Comparison of ENCODE assay signal across 8 mouse cellular contexts in genomic region chr4:124659251-124660217, GRCm38 (mm10). TPM values are rescaled to one million over a fixed set of nuclear protein-coding genes. Genes with fewer than 3 reads are reported as not detected.
DNase-seq lines count a peak whose midpoint lies in the region; ATAC-seq lines count a peak whose summit lies in the region.

No protein-coding gene starts in this region.

- no peaks in the 10 kb centered on the region for H3K36me3 ChIP-seq in heart, embryonic 12.5 days
- H3K36me3 ChIP-seq in hindbrain, embryonic 15.5 days, result no peaks in the 10 kb centered on the region
- H3K36me3 ChIP-seq in midbrain, embryonic 15.5 days (replicated peaks), result no peaks in the 10 kb centered on the region

- H3K4me1 ChIP-seq in heart, embryonic 12.5 days (replicated peaks), result peaks cover 25% of the 10 kb centered on the region
- peaks cover 2% of the 10 kb centered on the region; the same call in 1 of the 2 replicates for H3K4me1 ChIP-seq in brown adipose tissue, adult 24 weeks (ENCODE audit: control insufficient read depth, insufficient read depth, insufficient read length, low read length)
- H3K4me1 ChIP-seq in hindbrain, embryonic 15.5 days (replicated peaks), result peaks cover 35% of the 10 kb centered on the region
- peaks cover 40% of the 10 kb centered on the region for H3K4me1 ChIP-seq in midbrain, embryonic 15.5 days

- peaks cover 92% of the 10 kb centered on the region for H3K27me3 ChIP-seq in heart, embryonic 12.5 days (replicated peaks)
- peaks cover 62% of the 10 kb centered on the region for H3K27me3 ChIP-seq in hindbrain, embryonic 15.5 days
- H3K27me3 ChIP-seq in midbrain, embryonic 15.5 days (replicated peaks), result peaks cover 33% of the 10 kb centered on the region

- peak overlapping the region; percentile 60 for H3K4me2 ChIP-seq in heart, embryonic 12.5 days
- H3K4me2 ChIP-seq in hindbrain, embryonic 15.5 days, result peak overlapping the region; percentile 86
- H3K4me2 ChIP-seq in midbrain, embryonic 15.5 days, result peak overlapping the region; percentile 66

- no peak for DNase-seq in heart, adult 9 months (ENCODE audit: low spot score in 2 of 2)
- DNase-seq in urinary bladder, postnatal 36 days (ENCODE audit: low spot score in 2 of 2), result no peak
- no peak for DNase-seq in left cerebral cortex, postnatal 25 days (ENCODE audit: low spot score in 2 of 2)
- no peak for DNase-seq in gastrocnemius, postnatal 25 days

- no peak overlapping the region for H3K27ac ChIP-seq in heart, embryonic 12.5 days (ENCODE audit: poor library complexity, severe bottlenecking)
- no peak overlapping the region for H3K27ac ChIP-seq in brown adipose tissue, adult 24 weeks (replicated peaks; ENCODE audit: low read depth, low read length)
- no peak overlapping the region for H3K27ac ChIP-seq in hindbrain, embryonic 15.5 days (replicated peaks)
- H3K27ac ChIP-seq in midbrain, embryonic 15.5 days, result 0 out of 2 replicates have a peak overlapping the region, but pooled peaks have one; percentile 26

- ATAC-seq in heart, embryonic 12.5 days (ENCODE audit: insufficient number of reproducible peaks, low FRiP score), result no peak
- no peak for ATAC-seq in hindbrain, embryonic 15.5 days (ENCODE audit: low FRiP score, low read depth)
- ATAC-seq in midbrain, embryonic 15.5 days (replicated peaks), result no peak

- H3K4me3 ChIP-seq in heart, embryonic 12.5 days, result peak overlapping the region; percentile 36
- H3K4me3 ChIP-seq in brown adipose tissue, adult 24 weeks (ENCODE audit: insufficient read depth, low read depth, low read length), result peak overlapping the region; percentile 35; the same call in 1 of the 2 replicates
- H3K4me3 ChIP-seq in hindbrain, embryonic 15.5 days, result peak overlapping the region; percentile 59
- H3K4me3 ChIP-seq in midbrain, embryonic 15.5 days, result peak overlapping the region; percentile 54

- no peak overlapping the region for H3K9ac ChIP-seq in heart, embryonic 12.5 days
- 0 out of 2 replicates have a peak overlapping the region, but pooled peaks have one; percentile 14 for H3K9ac ChIP-seq in hindbrain, embryonic 15.5 days
- H3K9ac ChIP-seq in midbrain, embryonic 15.5 days, result peak overlapping the region; percentile 47

- WGBS in heart, embryonic 12.5 days, result 1% methylated on average over 68 of the region's 68 CpGs
- WGBS in hindbrain, embryonic 15.5 days, result 1% methylated on average over 68 of the region's 68 CpGs
- under 1% methylated on average over 67 of the region's 68 CpGs for WGBS in midbrain, embryonic 15.5 days

- no peaks in the 10 kb centered on the region for H3K9me3 ChIP-seq in heart, embryonic 12.5 days (replicated peaks)
- H3K9me3 ChIP-seq in hindbrain, embryonic 15.5 days, result no peaks in the 10 kb centered on the region
- H3K9me3 ChIP-seq in midbrain, embryonic 15.5 days, result no peaks in the 10 kb centered on the region

- intact Hi-C loops in left cerebral cortex, postnatal 25 days (cut with DNase I), result loop anchor here (5.0 kb wide), 4 partner anchors 82 to 517 kb away; no protein-coding TSS in a partner anchor

RNA-seq across cellular contexts. Expression of gene Pou3f1, which starts 2.9 kb away (rescaled TPM):
- 0.23 and 0.36 TPM in 2 replicates for polyA plus RNA-seq in heart, embryonic 12.5 days (2016; fragmentation: Nextera tagmentation; extraction: Ambion mirVana)
- 0.52 TPM in 1 of 2 replicates, not detected in the other for polyA plus RNA-seq in brown adipose tissue, adult 24 weeks (2012; ENCODE audit: insufficient read depth, insufficient read length, missing spikeins)
- polyA plus RNA-seq in hindbrain, embryonic 15.5 days (2015; fragmentation: Nextera tagmentation; extraction: Ambion mirVana), result 7.9 and 13.4 TPM in 2 replicates
- 16.8 and 22.6 TPM in 2 replicates for polyA plus RNA-seq in midbrain, embryonic 15.5 days (2015; fragmentation: Nextera tagmentation; extraction: Ambion mirVana)
- total RNA-seq in left cerebral cortex, postnatal 25 days (2021), result 10 to 100 TPM; 18.2 to 18.3 TPM
- under 1 TPM; 0.38 to 0.43 TPM for total RNA-seq in gastrocnemius, postnatal 25 days (2021)

RNA-seq across cellular contexts. Expression of gene Utp11, which starts 33.9 kb away (rescaled TPM):
- 58.4 and 61.5 TPM in 2 replicates for polyA plus RNA-seq in heart, embryonic 12.5 days (2016; fragmentation: Nextera tagmentation; extraction: Ambion mirVana)
- polyA plus RNA-seq in brown adipose tissue, adult 24 weeks (2012; ENCODE audit: insufficient read depth, insufficient read length, missing spikeins), result 20.9 and 27.6 TPM in 2 replicates
- polyA plus RNA-seq in hindbrain, embryonic 15.5 days (2015; fragmentation: Nextera tagmentation; extraction: Ambion mirVana), result 39.1 and 39.5 TPM in 2 replicates
- polyA plus RNA-seq in midbrain, embryonic 15.5 days (2015; fragmentation: Nextera tagmentation; extraction: Ambion mirVana), result 36.8 and 41.8 TPM in 2 replicates
- 10 to 100 TPM; 13.8 to 17.9 TPM for total RNA-seq in left cerebral cortex, postnatal 25 days (2021)
- total RNA-seq in gastrocnemius, postnatal 25 days (2021), result 10 to 100 TPM; 16.1 to 18.3 TPM

RNA-seq across cellular contexts. Expression of gene Fhl3, which starts 41.0 kb away (rescaled TPM):
- 6.2 TPM in 2 replicates for polyA plus RNA-seq in heart, embryonic 12.5 days (2016; fragmentation: Nextera tagmentation; extraction: Ambion mirVana)
- 10.7 and 14.1 TPM in 2 replicates for polyA plus RNA-seq in brown adipose tissue, adult 24 weeks (2012; ENCODE audit: insufficient read depth, insufficient read length, missing spikeins)
- 1.6 and 2.8 TPM in 2 replicates for polyA plus RNA-seq in hindbrain, embryonic 15.5 days (2015; fragmentation: Nextera tagmentation; extraction: Ambion mirVana)
- 1.6 and 2.2 TPM in 2 replicates for polyA plus RNA-seq in midbrain, embryonic 15.5 days (2015; fragmentation: Nextera tagmentation; extraction: Ambion mirVana)
- 1 to 10 TPM; 1.5 to 1.8 TPM for total RNA-seq in left cerebral cortex, postnatal 25 days (2021)
- total RNA-seq in gastrocnemius, postnatal 25 days (2021), result 100 to 1,000 TPM; 200 to 220 TPM

RNA-seq across cellular contexts. Expression of gene 3100002H09Rik, which starts 48.9 kb away (rescaled TPM):
- not detected in 2 replicates for polyA plus RNA-seq in heart, embryonic 12.5 days (2016; fragmentation: Nextera tagmentation; extraction: Ambion mirVana)
- not detected in 2 replicates for polyA plus RNA-seq in brown adipose tissue, adult 24 weeks (2012; ENCODE audit: insufficient read depth, insufficient read length, missing spikeins)
- 0.23 and 0.31 TPM in 2 replicates for polyA plus RNA-seq in hindbrain, embryonic 15.5 days (2015; fragmentation: Nextera tagmentation; extraction: Ambion mirVana)
- polyA plus RNA-seq in midbrain, embryonic 15.5 days (2015; fragmentation: Nextera tagmentation; extraction: Ambion mirVana), result 0.98 and 1.3 TPM in 2 replicates
- total RNA-seq in left cerebral cortex, postnatal 25 days (2021), result 1 to 10 TPM in 1 of 2 experiments, under 1 TPM in 1; 0.44 to 1.1 TPM
- total RNA-seq in gastrocnemius, postnatal 25 days (2021), result not detected

RNA-seq across cellular contexts. Expression of gene Sf3a3, which starts 55.0 kb away (rescaled TPM):
- 100.0 and 100 TPM in 2 replicates for polyA plus RNA-seq in heart, embryonic 12.5 days (2016; fragmentation: Nextera tagmentation; extraction: Ambion mirVana)
- 19.2 and 21.2 TPM in 2 replicates for polyA plus RNA-seq in brown adipose tissue, adult 24 weeks (2012; ENCODE audit: insufficient read depth, insufficient read length, missing spikeins)
- polyA plus RNA-seq in hindbrain, embryonic 15.5 days (2015; fragmentation: Nextera tagmentation; extraction: Ambion mirVana), result 96.2 and 106 TPM in 2 replicates
- polyA plus RNA-seq in midbrain, embryonic 15.5 days (2015; fragmentation: Nextera tagmentation; extraction: Ambion mirVana), result 110 and 112 TPM in 2 replicates
- 10 to 100 TPM; 31.6 to 33.7 TPM for total RNA-seq in left cerebral cortex, postnatal 25 days (2021)
- total RNA-seq in gastrocnemius, postnatal 25 days (2021), result 10 to 100 TPM; 10.8 to 11.3 TPM
